Mouse (Mus musculus): ENCODE measurements around the gene Coro2a.
"Not testable (repeated sequence)": the region's sequence is repeated elsewhere in the genome, so short reads cannot be mapped to it uniquely, and the experiment has no call there.

Coro2a gene

DNA sequence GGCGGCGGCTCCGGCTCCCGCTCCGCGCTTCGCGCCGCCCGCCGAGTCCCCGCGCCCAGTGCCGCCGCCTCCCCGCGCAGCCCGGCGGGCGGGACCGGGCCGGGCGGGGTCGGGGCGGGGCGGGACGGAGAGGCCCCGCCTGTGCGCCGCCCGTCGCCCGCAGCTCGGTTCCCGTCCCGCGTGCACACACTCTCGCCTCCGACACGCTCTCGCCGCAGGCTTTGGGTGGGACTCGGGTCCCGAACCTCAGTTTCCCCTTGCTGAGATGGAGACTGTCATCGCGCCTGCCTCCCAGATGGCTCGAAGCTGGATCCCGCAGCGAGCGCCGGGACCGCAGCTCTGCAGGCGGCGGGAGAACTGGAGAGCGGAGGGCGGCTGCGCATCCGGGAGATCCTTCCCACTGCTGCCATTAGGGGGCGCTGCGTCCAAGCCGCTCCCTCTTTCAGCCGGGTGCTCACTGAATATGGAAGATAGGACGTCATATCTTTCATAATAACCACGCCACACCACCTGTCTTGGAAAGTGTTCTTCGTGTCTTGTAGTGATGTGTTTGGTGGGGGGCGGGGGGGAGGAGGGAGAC is at the start of gene Coro2a:
Gene Coro2a (minus strand): TSS at position 359 of the 580 bp plus-strand sequence.
- peak; percentile 83 to 91 for DNase-seq (ENCODE audit: low spot score in 2 of 2)

DNA sequence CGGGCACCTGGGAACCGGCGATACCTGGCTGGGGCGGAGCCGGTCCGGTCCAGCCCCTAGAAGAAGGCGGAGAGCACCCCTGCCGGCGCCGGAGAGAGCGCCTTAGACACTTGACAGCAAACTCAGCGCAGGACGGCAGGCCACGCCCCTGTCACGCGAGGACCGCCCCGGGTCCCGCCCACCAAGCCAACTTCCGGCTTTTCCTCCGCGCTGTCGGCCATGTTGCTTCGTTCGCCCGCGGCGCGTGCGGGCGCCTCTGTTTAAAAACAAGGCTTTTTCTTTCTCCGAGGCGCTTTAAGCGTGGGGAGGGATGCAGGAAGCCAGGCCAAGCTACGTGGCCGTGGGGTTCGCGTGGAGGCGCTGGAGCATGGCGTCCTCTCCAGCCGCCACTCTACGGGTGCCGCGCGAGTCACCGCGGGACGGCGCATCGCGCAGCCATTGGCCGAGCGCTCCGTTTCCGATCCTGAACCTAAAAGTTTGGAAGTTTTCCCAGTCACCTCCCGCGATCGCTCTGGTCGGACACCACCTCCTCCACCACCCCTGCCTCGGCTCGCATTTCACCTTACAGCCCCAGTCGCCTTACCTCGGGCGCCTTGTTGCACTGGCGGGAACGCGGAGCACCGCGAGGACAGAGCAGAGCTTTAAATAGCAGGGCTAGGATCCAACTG is 48.2 kb upstream of the Coro2a start, which contains the start of gene Tbc1d2:
Gene Tbc1d2 (minus strand): TSS at position 124 of the 668 bp plus-strand sequence.
- DNase-seq (ENCODE audit: low spot score in 2 of 2): peak; percentile 84 to 91

DNA sequence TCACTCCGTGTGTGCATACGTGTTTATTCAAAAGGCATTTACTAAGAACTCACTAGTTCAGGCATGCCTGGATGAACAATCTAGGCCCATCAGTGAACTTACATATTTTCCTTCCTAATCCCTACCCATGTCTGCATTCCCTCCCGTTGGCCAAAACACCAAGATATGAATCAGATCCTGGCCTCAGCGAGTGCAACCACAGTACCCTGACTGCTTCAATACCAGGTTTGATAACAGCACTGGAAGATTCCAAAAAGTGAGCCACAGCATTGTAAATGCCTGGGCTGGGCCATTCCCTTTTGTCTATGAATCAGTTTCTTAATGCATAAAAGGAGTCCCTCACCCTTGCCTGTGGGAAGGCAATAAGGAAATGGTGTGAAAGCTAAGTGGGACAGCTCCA is 47.2 kb upstream of the Coro2a start:
- DNase-seq (ENCODE audit: low spot score in 2 of 2): no peak

DNA sequence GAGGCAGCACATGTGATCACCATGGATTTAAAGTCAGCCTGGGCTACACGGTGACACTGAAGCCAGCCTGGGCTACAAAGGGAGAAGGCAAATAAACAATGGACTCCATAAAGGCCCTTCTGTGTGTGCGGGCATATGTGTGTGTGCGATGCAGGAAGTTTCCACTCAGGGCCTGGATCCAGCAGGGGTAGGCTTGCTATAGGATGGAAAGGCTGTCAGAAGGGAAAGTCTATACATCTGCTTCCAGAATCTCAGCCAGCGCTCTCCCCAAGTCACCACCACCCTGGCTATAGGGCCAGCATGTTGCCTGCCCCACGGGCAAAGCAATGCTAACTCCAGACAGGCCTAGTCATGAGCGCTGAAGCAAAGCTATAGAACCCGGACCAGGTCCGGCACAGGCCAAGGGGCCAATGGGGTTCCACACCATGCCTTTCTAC is 41.7 kb upstream of the Coro2a start:
- no peak for DNase-seq (ENCODE audit: low spot score in 2 of 2)

DNA sequence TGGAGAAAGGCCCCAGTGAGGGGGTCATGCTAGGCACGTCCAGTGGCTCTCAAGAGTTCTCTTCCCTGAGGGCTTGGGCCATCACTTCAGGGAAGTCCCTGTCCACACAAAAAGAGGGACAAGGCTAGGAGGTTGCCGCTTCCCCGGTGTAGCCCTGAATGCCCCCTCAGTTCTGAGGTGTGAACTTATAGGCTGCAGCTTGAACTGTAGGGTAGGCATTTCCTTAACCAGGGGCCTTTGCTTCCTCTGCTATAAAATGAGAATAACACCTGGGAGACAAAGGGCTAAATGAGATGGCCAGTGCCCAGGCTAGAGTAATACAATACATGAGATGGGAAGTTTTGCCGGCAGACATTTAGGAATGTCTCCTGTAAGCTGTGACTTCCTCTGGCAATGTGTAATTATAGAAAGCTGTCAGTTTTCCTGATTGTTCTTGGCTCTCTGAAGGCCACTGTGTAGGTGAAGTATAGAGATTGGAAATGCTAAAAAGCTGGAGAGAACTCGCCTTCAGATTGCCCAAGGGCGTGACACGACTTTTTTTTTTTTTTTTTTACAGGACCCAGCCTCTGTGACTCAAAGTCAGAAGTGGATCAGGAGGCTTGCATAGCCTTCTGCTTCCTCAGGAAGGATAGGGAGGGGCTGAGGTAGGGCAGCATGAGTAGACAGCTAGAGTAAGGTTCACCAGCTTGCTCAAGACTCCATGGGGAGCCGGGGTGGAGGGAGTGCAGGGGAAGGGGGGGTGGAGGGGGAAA is 41.1 kb upstream of the Coro2a start:
- DNase-seq (ENCODE audit: low spot score in 2 of 2): no peak

DNA sequence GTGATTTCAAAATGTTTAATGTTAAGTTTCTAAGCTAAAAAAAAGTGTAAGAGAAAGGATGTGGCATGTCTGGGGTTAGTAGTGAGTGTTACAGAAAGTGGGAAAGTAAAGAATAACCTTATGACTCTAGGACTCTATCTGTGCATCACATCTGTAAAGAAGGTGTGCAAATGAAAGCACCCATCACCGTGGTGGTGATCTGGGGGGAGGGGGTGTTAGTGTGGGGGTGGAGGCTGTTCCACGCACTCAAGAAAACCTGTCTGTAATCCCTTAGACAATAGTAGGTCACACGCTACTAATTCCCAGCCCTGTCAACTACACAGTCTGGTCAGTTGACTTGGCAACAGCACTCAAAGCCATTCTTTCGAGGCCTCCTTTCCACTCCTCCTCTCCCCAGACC is 39.3 kb upstream of the Coro2a start:
- no peak for DNase-seq (ENCODE audit: low spot score in 2 of 2)

DNA sequence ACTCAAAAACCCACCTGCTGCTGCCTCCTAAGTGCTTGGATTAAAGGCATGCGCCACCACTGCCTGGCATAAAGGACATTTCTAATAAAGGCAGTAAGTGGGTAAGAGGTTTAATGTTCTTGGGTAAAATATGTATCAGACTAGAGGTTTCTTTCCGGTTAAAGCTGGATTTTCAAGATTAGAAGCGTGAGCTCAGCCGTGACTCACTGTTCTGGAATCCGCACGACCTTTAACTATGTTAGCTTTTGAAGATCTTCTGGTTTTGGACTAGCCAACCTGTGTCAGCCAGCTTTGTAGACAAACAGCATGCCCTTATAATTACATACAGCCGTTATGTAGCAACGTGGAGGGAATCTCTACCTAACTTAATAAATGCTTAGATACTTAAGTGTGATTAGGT is 37.9 kb upstream of the Coro2a start:
- DNase-seq (ENCODE audit: low spot score in 2 of 2): no peak

DNA sequence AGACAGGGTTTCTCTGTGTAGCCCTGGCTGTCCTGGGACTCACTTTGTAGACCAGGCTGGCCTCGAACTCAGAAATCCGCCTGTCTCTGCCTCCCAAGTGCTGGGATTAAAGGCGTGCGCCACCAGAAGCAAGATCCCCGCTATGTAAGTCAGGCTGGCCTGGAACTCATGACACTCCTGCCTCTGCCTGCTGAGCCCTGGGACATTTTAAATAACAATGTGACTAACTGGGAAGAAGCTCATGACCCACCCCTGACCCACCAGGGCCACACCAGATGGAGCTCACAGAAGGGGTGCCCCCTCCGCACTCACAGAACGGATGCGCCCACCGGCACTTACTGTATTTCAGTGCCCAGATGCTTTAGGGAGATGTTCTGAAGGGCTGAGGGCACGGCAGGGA is 35.2 kb upstream of the Coro2a start:
- not testable (repeated sequence) for DNase-seq (ENCODE audit: low spot score in 2 of 2)

DNA sequence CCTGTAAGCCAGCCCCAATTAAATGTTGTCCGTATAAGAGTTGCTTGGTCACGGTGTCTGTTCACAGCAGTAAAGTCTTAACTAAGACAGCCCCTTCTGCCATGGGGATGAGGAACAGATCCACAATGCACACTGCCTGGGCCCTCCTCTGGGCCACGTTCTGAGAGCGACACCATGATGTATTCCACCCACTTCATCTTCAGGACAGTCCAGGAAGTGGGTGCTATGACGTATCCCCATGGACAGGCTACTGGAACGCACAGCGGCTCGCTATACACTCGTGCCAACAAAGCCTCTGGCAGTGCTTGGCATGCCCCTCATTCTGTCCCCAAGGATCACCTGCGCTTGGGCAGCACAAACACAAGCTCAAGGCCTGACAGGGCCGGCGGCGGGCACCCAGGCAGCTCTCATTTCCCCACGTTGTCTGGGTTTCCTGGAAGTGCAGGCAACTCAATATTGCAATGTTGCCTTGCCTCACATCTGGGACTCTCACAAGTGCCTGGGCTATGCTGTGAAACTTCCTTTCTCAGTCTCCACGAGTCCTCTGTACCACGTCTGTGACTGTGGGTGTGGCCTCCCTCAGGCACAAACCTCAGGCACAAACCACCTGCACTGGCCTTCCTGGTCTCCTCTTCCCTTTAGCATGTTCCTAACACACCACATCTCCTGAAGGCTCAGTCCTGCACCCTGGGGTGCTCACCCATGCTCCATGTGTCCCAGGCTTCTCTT is 33.9 kb upstream of the Coro2a start:
- DNase-seq (ENCODE audit: low spot score in 2 of 2): no peak

DNA sequence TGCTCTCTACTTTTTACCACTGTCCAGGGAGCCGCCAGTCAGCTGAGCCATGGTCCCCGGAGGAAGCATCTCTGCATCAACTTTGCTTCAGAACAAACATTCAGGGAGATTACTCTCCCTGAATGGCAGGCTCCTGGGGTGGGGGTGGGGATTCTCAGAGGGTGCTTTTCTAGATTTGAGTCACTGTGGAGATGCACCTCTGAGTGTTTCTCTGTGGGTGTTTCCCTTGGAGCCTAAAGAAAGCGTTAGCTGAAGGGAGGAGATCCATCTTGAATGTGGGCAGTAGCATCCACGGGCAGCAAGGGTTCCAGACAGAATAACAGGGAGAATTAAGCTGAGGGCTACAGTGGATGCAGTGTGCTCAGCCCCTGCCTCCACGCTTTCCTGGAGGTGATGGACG is 32.9 kb upstream of the Coro2a start:
- no peak for DNase-seq (ENCODE audit: low spot score in 2 of 2)

DNA sequence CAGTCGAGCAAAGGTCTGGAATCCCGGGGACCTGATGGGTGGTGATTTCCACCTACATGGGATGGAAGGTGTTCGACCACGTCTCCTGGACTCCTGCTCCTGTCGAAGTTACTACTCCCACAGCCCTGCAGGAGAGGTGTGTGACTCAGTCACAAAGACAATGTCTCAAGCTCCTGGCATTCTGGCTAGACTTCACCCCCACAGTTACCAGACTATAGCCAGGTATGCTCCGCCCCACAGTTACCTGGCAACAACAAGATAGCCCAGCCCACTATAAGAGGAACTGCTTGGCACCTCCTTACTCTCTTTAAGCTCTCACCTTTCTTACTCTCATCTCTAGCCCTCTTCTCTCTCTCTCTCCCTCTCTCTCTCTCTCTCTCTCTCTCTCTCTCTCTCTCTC is 31.6 kb upstream of the Coro2a start:
- not testable (repeated sequence) for DNase-seq (ENCODE audit: low spot score in 2 of 2)

DNA sequence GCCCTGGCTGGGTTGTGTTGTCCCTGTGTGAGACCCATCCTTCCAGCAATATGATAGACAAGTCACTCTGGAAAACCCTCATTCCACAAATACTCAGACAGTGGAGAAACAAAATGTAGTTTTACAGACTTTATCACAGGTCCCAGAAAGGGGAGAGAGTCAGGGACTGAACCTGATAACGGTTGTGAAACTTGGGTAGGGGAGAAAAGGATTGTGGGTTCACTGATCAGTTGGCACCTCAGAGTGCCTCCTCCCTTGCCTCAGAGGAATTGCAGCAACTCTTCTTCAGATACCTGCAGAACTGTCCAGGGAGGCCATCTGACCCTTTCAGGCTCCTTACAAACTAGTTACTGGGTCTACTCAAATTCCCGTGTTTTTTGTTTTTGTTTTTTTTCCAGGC is 30.5 kb upstream of the Coro2a start:
- no peak for DNase-seq (ENCODE audit: low spot score in 2 of 2)

DNA sequence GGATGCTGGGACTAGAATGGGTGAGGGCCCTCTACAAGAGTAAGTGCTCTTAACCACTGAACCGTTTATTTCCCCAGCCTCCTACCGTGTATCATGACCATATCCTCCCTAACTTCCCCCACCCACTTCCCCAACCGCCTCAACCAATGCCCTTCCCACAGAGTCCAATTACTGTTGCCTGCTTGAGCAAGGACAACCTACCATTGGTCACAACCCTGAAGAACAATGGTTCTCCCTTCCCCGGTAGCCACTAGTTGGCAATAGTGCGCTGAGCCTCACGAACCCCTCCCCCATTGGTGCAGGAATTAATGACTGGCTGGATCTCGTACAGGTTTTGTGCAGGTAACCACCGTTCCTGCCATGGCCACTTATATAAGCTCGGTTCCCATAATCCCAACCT is 28.4 kb upstream of the Coro2a start:
- no peak for DNase-seq (ENCODE audit: low spot score in 2 of 2)

DNA sequence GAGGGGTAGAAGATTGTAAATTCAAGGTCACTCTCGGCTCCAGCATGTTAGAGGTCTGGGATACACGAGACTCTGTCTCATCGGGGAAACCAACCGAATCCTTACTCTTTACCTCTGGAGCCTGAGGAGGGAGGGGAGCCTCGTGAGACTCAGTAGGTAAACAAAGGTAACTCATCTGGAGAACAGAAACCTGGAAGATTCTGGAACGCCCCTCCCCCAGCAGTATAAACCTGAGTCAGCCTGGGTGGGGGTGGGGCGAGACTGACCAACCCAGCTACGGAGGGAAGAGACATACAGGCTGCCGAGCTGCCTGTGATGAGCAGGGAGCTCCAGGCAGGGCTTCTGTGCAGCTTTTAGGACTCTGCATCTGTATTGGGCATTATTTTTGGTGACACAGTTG is 26.9 kb upstream of the Coro2a start:
- DNase-seq (ENCODE audit: low spot score in 2 of 2): no peak

DNA sequence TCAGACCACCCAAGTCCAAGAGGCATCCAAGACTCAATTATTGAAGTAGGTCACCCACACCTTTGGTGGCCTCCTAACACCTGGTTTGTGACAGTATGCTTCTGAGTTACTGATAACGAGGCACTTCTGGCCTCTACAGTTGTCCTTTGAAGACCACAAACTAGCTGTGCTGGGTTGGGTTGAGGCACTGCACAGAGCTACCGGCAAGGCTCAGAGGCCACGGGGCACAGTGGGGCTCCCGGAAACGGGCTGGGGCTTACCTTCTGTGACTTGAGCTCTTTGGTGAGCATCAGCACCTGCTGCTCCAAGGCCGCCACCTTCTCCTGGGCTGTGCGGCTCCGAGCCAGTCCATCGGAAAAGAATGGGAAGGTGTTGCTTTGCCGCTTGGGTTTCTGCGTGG is 26.1 kb upstream of the Coro2a start:
- DNase-seq (ENCODE audit: low spot score in 2 of 2): no peak

DNA sequence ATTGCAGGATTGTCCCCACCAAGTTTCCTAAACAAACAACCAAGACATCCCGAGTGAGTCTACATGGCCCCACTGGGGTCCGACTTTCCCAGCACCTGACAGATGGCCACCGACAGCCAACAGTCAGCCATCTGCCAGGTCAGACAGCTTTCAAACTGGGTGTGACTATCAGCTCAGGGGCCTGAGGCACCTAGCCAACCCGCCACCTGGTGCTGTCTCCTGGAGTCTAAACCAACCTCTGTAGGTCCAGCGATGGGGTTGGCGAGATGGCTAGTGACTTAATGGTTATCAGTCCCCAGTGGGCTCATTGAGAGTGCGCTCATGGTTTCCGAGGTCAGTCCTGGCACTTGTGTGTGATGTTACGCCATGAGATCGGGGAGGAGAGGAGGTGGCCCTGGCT is 23.1 kb upstream of the Coro2a start:
- DNase-seq (ENCODE audit: low spot score in 2 of 2): peak in 1 of 2 experiments; percentile 69

DNA sequence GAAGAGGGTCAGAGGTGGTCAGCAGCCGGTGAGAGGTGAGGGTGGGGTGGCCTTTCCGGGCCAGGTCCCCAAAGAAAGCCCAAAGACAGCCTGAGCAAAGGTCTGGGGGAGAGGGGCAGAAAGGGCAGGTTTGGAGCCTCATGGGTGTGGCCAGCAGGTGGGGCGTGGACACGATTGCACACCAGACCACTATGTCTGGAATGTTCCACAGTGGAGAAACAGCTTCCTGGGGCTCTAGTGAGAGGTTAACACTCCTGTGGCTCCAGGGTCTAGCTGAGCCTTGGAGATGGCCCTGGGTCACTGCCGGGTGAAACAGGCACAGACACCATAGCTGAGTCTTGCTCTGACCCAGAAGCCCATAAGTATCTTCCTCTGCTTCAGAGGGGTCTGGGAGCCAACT is 21.0 kb upstream of the Coro2a start:
- DNase-seq (ENCODE audit: low spot score in 2 of 2): no peak

DNA sequence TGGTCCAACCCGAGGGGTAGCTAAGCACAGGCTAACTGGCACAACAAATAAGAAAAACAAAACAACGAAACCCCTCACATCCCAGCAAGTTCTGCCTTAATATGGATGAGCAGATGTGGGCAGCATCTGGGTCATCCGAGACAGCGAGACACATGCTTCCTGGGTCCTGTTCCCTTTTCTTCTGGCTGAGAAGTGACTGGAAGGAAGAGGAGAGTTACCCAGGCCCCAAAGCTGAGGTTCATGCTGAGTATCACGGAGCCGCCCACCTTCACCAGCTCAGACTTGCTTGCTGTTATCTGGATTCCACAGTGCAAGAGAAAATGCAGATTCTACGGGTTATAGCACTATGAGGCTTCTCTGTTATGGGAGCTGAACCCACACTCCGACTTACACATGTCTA is 18.9 kb upstream of the Coro2a start:
- DNase-seq (ENCODE audit: low spot score in 2 of 2): no peak

DNA sequence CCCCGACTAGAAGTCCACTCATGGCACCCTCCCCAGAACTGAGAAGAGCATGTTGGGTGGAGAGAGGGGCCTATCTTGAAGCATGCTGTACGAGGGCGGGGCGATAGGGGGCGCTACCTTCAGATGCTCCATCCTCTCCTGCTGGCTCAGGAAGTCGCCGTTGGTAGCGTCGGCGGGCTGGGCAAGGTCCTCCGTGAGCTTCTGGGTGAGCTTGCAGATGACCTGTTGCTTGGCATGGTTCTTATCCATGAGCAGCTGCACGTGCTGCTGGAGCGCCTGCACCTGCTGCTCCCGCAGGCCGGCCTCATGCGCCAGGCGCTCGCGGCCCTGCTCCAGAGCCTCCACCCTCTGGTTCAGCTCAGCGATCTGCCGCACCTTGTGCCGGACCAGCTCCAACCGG is 18.3 kb upstream of the Coro2a start:
- DNase-seq (ENCODE audit: low spot score in 2 of 2): peak in 1 of 2 experiments; percentile 37

DNA sequence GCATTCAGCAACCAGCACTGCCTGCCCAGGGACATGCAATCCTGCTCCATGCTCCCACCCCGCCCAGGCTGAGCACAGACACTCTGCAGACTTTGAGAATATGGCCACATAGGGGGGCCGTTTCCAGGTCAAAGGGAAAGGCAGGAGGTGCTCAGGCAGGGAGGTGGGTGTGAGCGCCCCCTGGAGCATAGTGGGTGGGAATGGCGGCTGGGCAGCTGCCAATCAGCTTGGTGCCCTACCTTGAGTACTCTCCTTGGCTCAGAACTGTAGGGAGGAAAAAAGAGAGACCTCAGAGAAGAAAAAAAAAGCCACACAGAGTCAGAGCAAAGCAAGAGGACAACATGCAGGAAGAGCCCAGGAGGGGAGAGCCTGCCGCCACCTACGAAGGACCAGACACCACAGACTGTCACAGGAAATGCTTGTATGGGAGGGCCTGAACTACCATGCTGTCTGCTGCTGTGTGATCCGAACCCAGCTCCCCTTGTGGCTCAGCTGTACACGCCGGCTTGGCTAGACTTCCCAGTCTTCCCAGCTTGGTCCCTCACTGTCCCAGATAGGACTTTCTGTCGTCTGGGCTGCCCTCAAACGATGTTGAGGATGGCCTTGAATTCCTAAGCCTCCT is 16.3 kb upstream of the Coro2a start:
- no peak for DNase-seq (ENCODE audit: low spot score in 2 of 2)

DNA sequence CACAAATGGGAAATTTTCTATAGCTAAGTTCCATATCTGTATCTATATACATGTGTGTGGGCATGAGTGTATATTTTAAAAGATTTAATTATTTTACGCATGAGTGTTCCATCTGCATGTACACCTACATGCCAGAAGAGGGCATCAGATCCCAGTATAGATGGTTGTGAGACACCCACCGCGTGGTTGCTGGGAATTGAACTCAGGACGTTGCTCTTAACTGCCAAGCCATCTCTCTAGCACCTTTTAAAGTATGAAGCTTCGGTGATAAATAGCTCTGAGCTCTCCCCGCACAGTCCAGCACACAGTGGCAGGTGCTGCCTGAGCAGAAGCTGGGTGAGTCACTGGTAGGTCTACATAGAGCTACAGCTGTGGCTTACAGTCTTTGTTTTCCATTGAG is 15.4 kb upstream of the Coro2a start:
- no peak for DNase-seq (ENCODE audit: low spot score in 2 of 2)

DNA sequence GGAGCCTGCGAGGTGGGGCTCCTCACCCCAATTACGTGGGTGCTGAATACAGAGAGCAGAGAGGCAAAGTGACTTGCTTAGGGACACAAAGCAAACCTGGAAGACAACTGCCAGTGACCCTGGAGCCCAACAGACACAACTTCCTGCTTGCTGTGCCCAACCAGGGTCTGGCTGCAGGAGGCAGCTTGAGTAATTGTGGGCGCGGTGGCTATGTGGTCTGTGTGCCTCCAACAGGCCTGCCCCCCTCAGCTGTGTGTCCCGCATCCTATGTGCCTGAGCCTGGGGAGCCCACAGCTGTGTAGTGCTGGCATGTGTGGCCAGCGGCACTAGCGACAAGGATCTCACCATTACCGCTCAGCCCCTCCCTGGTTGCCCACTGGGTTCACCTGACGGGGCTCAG is 12.6 kb upstream of the Coro2a start:
- no peak for DNase-seq (ENCODE audit: low spot score in 2 of 2)

Data from cerebellum, postnatal 4 days (tissue).